Mouse (Mus musculus): ENCODE data around the gene Tuba1a. TPM values are rescaled to one million over a fixed set of nuclear protein-coding genes. Genes with fewer than 3 reads are reported as not detected.

The Tuba1a gene
- total and polyA plus RNA-seq, 3 experiments, result 153 to 533 (median 254) TPM

GRCm38 (mm10) chr15:98943133-98943532 lies 10.4 kb downstream of the Tuba1a start:
- H3K9ac ChIP-seq (ENCODE audit: insufficient read depth, low read depth), result no peak overlapping the region
- H3K27me3 ChIP-seq (replicated peaks), result no peaks in the 10 kb centered on the region
- no peak overlapping the region for H3K4me2 ChIP-seq (ENCODE audit: insufficient read depth, low read depth, poor library complexity, severe bottlenecking)
- dilution Hi-C loops (cut with MboI; ENCODE audit: extremely low pct_ligation_motif_present, extremely low pct_unique_long_range_greater_than_20kb, low sequenced_read_pairs), result no loop called here
- no peak for TF ChIP-seq SMC3 (IDR thresholded peaks at IDR 0.05; ENCODE audit: low read depth, low read length)
- TF ChIP-seq BHLHE40 (IDR thresholded peaks at IDR 0.05; ENCODE audit: low read depth, low read length), result no peak
- no peak for TF ChIP-seq ZKSCAN1 (IDR thresholded peaks at IDR 0.05; ENCODE audit: borderline replicate concordance, low read depth, low read length)
- TF ChIP-seq JUN (IDR thresholded peaks at IDR 0.05; ENCODE audit: insufficient read depth, low read depth, low read length), result no peak
- no peak for TF ChIP-seq NELFE (IDR thresholded peaks at IDR 0.05; ENCODE audit: low read depth, low read length)
- TF ChIP-seq MXI1 (IDR thresholded peaks at IDR 0.05; ENCODE audit: low read depth, low read length), result no peak
- TF ChIP-seq MYC (IDR thresholded peaks at IDR 0.05; ENCODE audit: low read depth, low read length), result no peak
- no peak for TF ChIP-seq CHD2 (IDR thresholded peaks at IDR 0.05; ENCODE audit: low read length)
- TF ChIP-seq ETS1 (conservative IDR thresholded peaks at IDR 0.05; ENCODE audit: low read depth, low read length), result no peak
- TF ChIP-seq GABPA (IDR thresholded peaks at IDR 0.05; ENCODE audit: insufficient replicate concordance, low read depth, low read length), result no peak
- no peak for TF ChIP-seq EP300 (IDR thresholded peaks at IDR 0.05; ENCODE audit: low read length)
- TF ChIP-seq CHD1 (IDR thresholded peaks at IDR 0.05; ENCODE audit: low read depth, low read length), result no peak
- TF ChIP-seq UBTF (IDR thresholded peaks at IDR 0.05; ENCODE audit: low read depth, low read length), result no peak
- TF ChIP-seq CTCF (conservative IDR thresholded peaks at IDR 0.05 in 1 of 2, IDR thresholded peaks at IDR 0.05 in 1 of 2; ENCODE audit: low read depth in 2 of 2, low read length in 2 of 2), result no peak
- no peak for TF ChIP-seq ZNF384 (IDR thresholded peaks at IDR 0.05; ENCODE audit: low read depth, low read length)
- TF ChIP-seq NRF1 (IDR thresholded peaks at IDR 0.05; ENCODE audit: low read depth, low read length), result no peak
- no peak for TF ChIP-seq ZMIZ1 (IDR thresholded peaks at IDR 0.05; ENCODE audit: low read depth, low read length)
- H3K27ac ChIP-seq (ENCODE audit: insufficient read depth, low read depth), result no peak overlapping the region
- H3K36me3 ChIP-seq (replicated peaks in 1 of 2; ENCODE audit: control insufficient read depth in 1 of 2, insufficient read depth in 1 of 2, low read length in 1 of 2), result peaks cover 0 to 22% of the 10 kb centered on the region in 2 experiments
- H3K9me3 ChIP-seq (replicated peaks; ENCODE audit: low read length), result no peaks in the 10 kb centered on the region
- DNase-seq (ENCODE audit: extremely low read depth), result no peak
- in situ Hi-C loops (cut with MboI; ENCODE audit: low pct_ligation_motif_present, low pct_unique_long_range_greater_than_20kb, low sequenced_read_pairs), result loop anchor here (25.0 kb wide), 2 partner anchors 1281 to 1356 kb away; no protein-coding TSS in a partner anchor
- no peak overlapping the region for H3K4me3 ChIP-seq (replicated peaks in 1 of 3; ENCODE audit: low read depth in 2 of 3, low read length in 2 of 3, poor library complexity in 1 of 3)
- no peaks in the 10 kb centered on the region for H3K79me2 ChIP-seq (replicated peaks; ENCODE audit: control insufficient read depth, extremely low read depth, insufficient read depth, poor library complexity, severe bottlenecking)
- H3K4me1 ChIP-seq (ENCODE audit: control insufficient read depth in 1 of 2, insufficient read depth in 2 of 2), result no peaks in the 10 kb centered on the region

- H3K9me3 ChIP-seq (replicated peaks; ENCODE audit: low read length), result no peaks in the 10 kb centered on the region
- H3K4me3 ChIP-seq (replicated peaks in 1 of 3; ENCODE audit: low read depth in 2 of 3, low read length in 2 of 3, poor library complexity in 1 of 3), result no peak overlapping the region
- no peaks in the 10 kb centered on the region for H3K27me3 ChIP-seq (replicated peaks)
- dilution Hi-C loops (cut with MboI; ENCODE audit: extremely low pct_ligation_motif_present, extremely low pct_unique_long_range_greater_than_20kb, low sequenced_read_pairs), result no loop called here
- H3K9ac ChIP-seq (ENCODE audit: insufficient read depth, low read depth), result no peak overlapping the region
- peaks cover 0 to 25% of the 10 kb centered on the region in 2 experiments for H3K36me3 ChIP-seq (replicated peaks in 1 of 2; ENCODE audit: control insufficient read depth in 1 of 2, insufficient read depth in 1 of 2, low read length in 1 of 2)
- no peak for DNase-seq (ENCODE audit: extremely low read depth)
- no peak overlapping the region for H3K4me2 ChIP-seq (ENCODE audit: insufficient read depth, low read depth, poor library complexity, severe bottlenecking)
- no peak overlapping the region for H3K27ac ChIP-seq (ENCODE audit: insufficient read depth, low read depth)
- TF ChIP-seq ZNF384 (IDR thresholded peaks at IDR 0.05; ENCODE audit: low read depth, low read length), result no peak
- TF ChIP-seq E2F4 (IDR thresholded peaks at IDR 0.05; ENCODE audit: insufficient replicate concordance, low read depth, low read length), result no peak
- TF ChIP-seq MAFK (IDR thresholded peaks at IDR 0.05; ENCODE audit: insufficient replicate concordance, low read length), result no peak
- TF ChIP-seq TBP (conservative IDR thresholded peaks at IDR 0.05; ENCODE audit: low read depth, low read length), result no peak
- TF ChIP-seq POLR2AphosphoS2 (IDR thresholded peaks at IDR 0.05; ENCODE audit: low read depth, low read length), result no peak
- no peak for TF ChIP-seq HCFC1 (IDR thresholded peaks at IDR 0.05; ENCODE audit: low read depth, low read length)
- no peak for TF ChIP-seq POLR2A (IDR thresholded peaks at IDR 0.05; ENCODE audit: low read depth, low read length)
- TF ChIP-seq ELF1 (IDR thresholded peaks at IDR 0.05; ENCODE audit: low read depth, low read length), result no peak
- TF ChIP-seq CTCF (conservative IDR thresholded peaks at IDR 0.05 in 1 of 2, IDR thresholded peaks at IDR 0.05 in 1 of 2; ENCODE audit: low read depth in 2 of 2, low read length in 2 of 2), result no peak
- no peak for TF ChIP-seq MEF2A (IDR thresholded peaks at IDR 0.05; ENCODE audit: borderline replicate concordance, low read depth, low read length)
- TF ChIP-seq UBTF (IDR thresholded peaks at IDR 0.05; ENCODE audit: low read depth, low read length), result no peak
- TF ChIP-seq ETS1 (conservative IDR thresholded peaks at IDR 0.05; ENCODE audit: low read depth, low read length), result no peak
- TF ChIP-seq JUN (IDR thresholded peaks at IDR 0.05; ENCODE audit: insufficient read depth, low read depth, low read length), result no peak
- no peak for TF ChIP-seq GABPA (IDR thresholded peaks at IDR 0.05; ENCODE audit: insufficient replicate concordance, low read depth, low read length)
- TF ChIP-seq RAD21 (IDR thresholded peaks at IDR 0.05; ENCODE audit: low read depth, low read length), result no peak
- TF ChIP-seq MYC (IDR thresholded peaks at IDR 0.05; ENCODE audit: low read depth, low read length), result no peak
- no peaks in the 10 kb centered on the region for H3K79me2 ChIP-seq (replicated peaks; ENCODE audit: control insufficient read depth, extremely low read depth, insufficient read depth, poor library complexity, severe bottlenecking)
- peaks cover 3 to 4% of the 10 kb centered on the region in 2 experiments; a peak in 3 of 4 replicates for H3K4me1 ChIP-seq (ENCODE audit: control insufficient read depth in 1 of 2, insufficient read depth in 2 of 2)
- in situ Hi-C loops (cut with MboI; ENCODE audit: low pct_ligation_motif_present, low pct_unique_long_range_greater_than_20kb, low sequenced_read_pairs), result loop anchor here (25.0 kb wide), 2 partner anchors 1280 to 1355 kb away; no protein-coding TSS in a partner anchor
Measured at GRCm38 (mm10) chr15:98942081-98942480, 11.4 kb downstream of the Tuba1a start.

All from CH12.LX (cell line).